Mouse (Mus musculus): Measurements from ENCODE around the gene Lamtor2.

DNA sequence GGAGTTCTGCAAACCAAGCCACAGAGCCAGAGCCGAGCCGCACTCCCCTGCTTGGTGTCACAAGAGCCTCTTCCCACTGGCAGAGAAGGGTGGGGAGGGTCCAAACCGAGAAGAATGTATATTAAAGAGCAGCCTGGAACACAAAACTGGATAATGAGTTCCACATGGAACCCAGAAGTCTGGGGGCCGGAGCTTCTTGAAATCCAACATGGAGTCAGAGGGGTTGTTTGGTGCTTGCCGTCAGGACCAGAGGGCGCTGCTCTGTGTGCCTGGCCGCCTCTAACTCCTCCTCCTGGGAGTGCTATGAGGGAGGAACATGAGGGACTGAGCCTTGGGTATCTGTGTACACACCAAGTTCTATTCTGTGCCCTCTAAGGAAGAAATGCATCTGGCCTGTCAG, 47.1 kb downstream of the Lamtor2 start:
- TF ChIP-seq CTCF (IDR thresholded peaks at IDR 0.05; ENCODE audit: low read depth, low read length), result no peak
- TF ChIP-seq POLR2A (IDR thresholded peaks at IDR 0.05; ENCODE audit: borderline replicate concordance, low read depth, low read length), result no peak

Measured in bone marrow macrophage, adult 2 months (primary cell).